Mouse (Mus musculus) midbrain, embryonic 11.5 days (tissue): ENCODE measurements around the gene Ppp1r2. TPM values are rescaled to one million over a fixed set of nuclear protein-coding genes. Genes with fewer than 3 reads are reported as not detected.
A peak's percentile ranks its signal among the peaks of the same experiment; 100 is the strongest.

Experiments
- ATAC-seq: fragments of 200-750 bp; cut with Nextera tagmentation; 2 replicates; pipeline ENCODE4 v1.8.0; 2017; ENCODE audit warnings: moderate TSS enrichment, moderate library complexity; ENCODE audit not compliant: low FRiP score
- DNase-seq: peaks from one replicate; pipeline ENCODE4 v3.0.0; 2015; ENCODE audit warnings: low spot score; ENCODE audit errors: missing footprints
- H3K27ac ChIP-seq: fragments of 300-500 bp; sonication (generic); 2 replicates; pipeline ENCODE4 v1.5.1; 2014; ENCODE audit warnings: low read depth, low read length
- H3K27me3 ChIP-seq: fragments of 300-500 bp; sonication (generic); 2 replicates; pipeline ENCODE4 v1.6.1; 2014; ENCODE audit warnings: mild to moderate bottlenecking, low read length, moderate library complexity, mixed read lengths; ENCODE audit not compliant: control insufficient read depth, insufficient read depth
- H3K36me3 ChIP-seq: fragments of 300-500 bp; sonication (generic); 2 replicates; pipeline ENCODE4 v1.6.1; 2014; ENCODE audit warnings: mild to moderate bottlenecking, low read length, moderate library complexity, mixed read lengths; ENCODE audit not compliant: control insufficient read depth, insufficient read depth
- H3K4me1 ChIP-seq: fragments of 300-500 bp; sonication (generic); 2 replicates; pipeline ENCODE4 v1.6.1; 2014; ENCODE audit warnings: low read length; ENCODE audit not compliant: control insufficient read depth, insufficient read depth
- H3K4me2 ChIP-seq: fragments of 300-500 bp; sonication (generic); 2 replicates; pipeline ENCODE4 v1.6.1; 2014; ENCODE audit warnings: mild to moderate bottlenecking, moderate library complexity
- H3K4me3 ChIP-seq: fragments of 300-500 bp; sonication (generic); 2 replicates; pipeline ENCODE4 v1.5.1; 2014; ENCODE audit warnings: low read depth, low read length
- H3K9ac ChIP-seq: fragments of 300-500 bp; sonication (generic); 2 replicates; pipeline ENCODE4 v1.6.1; 2014; ENCODE audit warnings: low read length
- H3K9me3 ChIP-seq: fragments of 300-500 bp; sonication (generic); 2 replicates; pipeline ENCODE4 v1.6.1; 2016; ENCODE audit warnings: low read length; ENCODE audit not compliant: control insufficient read depth
- WGBS: fragments of 180-500 bp; shearing (Covaris S2); extraction: QIAGEN DNeasy Blood & Tissue Kit; methylation state at CpG from one replicate; pipeline ENCODE4 v1.1.7; 2014; 5-methylcytosine and 5-hydroxymethylcytosine counted together
- polyA plus RNA-seq: library from polyadenylated mRNA; unstranded; fragments of >200 nt; fragmentation: Nextera tagmentation; extraction: Ambion mirVana; gene quantifications from 2 replicates; pipeline ENCODE4 v1.2.1, GENCODE M21; 2014

Ppp1r2 gene
- polyA plus RNA-seq, 1 experiment from 2014 or later, result 109 TPM

DNA sequence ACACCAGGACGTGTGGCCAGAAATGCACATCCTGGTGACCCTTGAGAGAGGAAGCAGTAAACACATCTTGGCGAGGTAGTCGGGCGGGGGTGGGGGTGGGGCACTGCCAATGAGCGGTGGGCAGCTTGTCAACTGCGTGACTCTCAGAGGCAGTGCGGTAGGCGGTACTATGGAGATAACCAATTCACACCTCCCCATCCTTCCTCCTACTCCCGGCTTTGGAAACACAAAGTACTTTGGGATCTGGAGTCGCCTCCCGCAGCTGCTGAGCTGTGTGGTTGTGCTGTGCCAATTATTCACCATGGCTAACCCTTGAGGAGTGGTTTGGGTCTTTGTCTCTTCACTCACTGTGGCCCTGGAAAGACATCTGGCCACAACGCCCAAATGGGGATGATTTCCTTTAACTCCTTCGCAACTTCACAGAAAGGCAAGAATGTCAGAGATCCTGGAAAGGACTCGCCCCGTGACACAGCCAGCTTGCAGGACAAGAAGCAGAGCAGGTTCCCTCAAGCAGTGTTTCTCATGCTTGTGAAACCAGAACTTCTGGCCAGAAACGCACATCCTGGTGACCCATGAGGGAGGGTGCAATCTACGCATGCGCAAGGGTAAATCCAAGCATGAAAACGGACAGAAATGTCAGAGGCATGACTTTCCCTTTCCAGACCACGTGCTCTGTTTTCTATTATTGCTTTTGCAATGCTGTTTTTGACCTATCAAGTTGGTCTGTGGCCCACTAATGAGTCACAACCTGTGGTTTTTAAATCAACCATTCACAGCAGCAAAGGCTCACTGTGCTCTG is 41.3 kb downstream of the Ppp1r2 start:
- Histone ChIP-seq H3K9ac (no peak overlapping the region), H3K4me2 (no peak overlapping the region), H3K9me3 (no peaks in the 10 kb centered on the region), H3K4me3 (no peak overlapping the region), H3K4me1 (no peaks in the 10 kb centered on the region; the same call in 1 of the 2 replicates), H3K36me3 (no peaks in the 10 kb centered on the region), H3K27ac (no peak overlapping the region), H3K27me3 (no peaks in the 10 kb centered on the region)
- DNase-seq, result peak; percentile 81
- 34% methylated on average over 20 of the region's 20 CpGs for WGBS
- ATAC-seq, result no peak

DNA sequence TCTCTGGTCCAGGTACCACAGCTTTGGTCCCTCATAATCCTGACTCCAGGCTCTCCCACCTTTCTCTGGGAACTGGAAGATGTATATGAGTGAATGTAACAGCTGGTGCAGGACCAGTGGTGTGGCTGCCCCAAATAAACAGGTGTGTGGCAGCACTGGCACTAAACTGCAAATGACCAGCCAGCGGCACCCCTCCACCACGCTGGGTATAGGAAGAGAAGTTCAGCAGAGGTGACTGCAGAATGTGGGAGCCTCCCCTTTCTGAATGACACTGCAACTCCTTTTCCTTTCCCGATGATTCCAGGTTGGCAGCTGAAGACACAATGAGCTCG is 41.9 kb downstream of the Ppp1r2 start:
- no peak for DNase-seq
- Histone ChIP-seq H3K27ac (no peak overlapping the region), H3K9me3 (no peaks in the 10 kb centered on the region), H3K4me3 (no peak overlapping the region), H3K4me2 (no peak overlapping the region), H3K4me1 (no peaks in the 10 kb centered on the region; the same call in 1 of the 2 replicates), H3K9ac (no peak overlapping the region), H3K27me3 (no peaks in the 10 kb centered on the region), H3K36me3 (no peaks in the 10 kb centered on the region)
- WGBS, result 59% methylated on average over 4 of the region's 4 CpGs
- no peak for ATAC-seq

DNA sequence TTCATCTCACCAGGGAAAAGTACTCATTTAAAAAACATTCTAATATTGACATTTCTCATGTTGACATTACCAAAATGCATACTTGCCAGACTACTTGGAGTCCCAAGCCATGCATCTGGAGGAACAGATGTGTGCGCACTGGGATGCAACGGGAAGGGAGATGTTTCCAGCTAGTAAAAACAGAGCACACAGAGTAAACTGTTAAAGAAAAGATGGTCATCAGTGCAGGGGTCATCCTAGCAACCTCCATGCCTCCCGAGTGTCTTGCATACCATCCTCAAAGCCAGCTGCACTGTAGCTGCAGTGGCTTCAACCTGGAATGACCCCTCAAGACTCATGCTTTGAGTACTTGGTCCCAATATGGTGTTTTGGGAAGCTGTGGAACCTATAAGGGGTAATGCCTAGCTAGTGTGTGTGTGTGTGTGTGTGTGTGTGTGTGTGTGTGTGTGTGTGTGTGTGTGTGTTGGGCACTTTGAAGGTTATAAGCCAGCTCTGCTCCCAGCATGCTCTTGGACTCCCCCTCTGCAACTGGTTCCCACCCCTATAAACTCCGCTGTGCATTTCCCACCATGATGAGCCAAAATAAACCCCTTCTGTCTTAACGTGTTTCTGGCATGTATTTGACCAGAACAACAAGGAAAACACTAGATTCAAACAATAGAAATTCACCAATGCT is 42.4 kb downstream of the Ppp1r2 start:
- Histone ChIP-seq H3K27me3 (no peaks in the 10 kb centered on the region), H3K9me3 (no peaks in the 10 kb centered on the region), H3K36me3 (no peaks in the 10 kb centered on the region), H3K4me2 (no peak overlapping the region), H3K27ac (no peak overlapping the region), H3K4me1 (no peaks in the 10 kb centered on the region; the same call in 1 of the 2 replicates), H3K9ac (no peak overlapping the region), H3K4me3 (no peak overlapping the region)
- 81% methylated on average over 5 of the region's 5 CpGs for WGBS
- DNase-seq, result peak; percentile 69
- no peak for ATAC-seq

DNA sequence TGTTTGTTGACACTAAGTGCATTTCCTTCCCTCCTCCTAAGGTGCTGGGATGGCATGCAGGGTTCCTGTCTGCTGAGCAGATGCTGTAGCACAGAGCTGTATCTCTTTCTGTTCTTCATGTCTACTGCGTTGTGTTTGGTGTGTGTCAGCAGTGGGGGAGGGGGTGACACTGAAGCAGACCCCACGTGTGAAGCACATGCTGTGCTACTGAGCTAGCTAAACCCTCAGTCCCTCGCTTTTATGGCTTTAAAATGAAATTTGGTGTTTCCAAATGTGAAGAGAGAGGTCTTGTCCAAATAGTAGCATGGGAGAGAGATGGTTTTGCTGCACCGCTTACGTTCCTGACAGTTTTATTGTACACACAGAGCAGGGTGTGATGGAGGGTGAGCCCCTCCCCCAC is 43.5 kb downstream of the Ppp1r2 start:
- H3K4me3 ChIP-seq, result no peak overlapping the region
- no peak overlapping the region for H3K9ac ChIP-seq
- no peak overlapping the region for H3K4me2 ChIP-seq
- DNase-seq (peak; percentile 57), ATAC-seq (no peak)
- no peaks in the 10 kb centered on the region for H3K9me3 ChIP-seq
- H3K27me3 ChIP-seq, result no peaks in the 10 kb centered on the region
- H3K27ac ChIP-seq, result no peak overlapping the region
- H3K36me3 ChIP-seq, result no peaks in the 10 kb centered on the region
- H3K4me1 ChIP-seq, result no peaks in the 10 kb centered on the region; the same call in 1 of the 2 replicates
- 79% methylated on average over 5 of the region's 5 CpGs for WGBS

DNA sequence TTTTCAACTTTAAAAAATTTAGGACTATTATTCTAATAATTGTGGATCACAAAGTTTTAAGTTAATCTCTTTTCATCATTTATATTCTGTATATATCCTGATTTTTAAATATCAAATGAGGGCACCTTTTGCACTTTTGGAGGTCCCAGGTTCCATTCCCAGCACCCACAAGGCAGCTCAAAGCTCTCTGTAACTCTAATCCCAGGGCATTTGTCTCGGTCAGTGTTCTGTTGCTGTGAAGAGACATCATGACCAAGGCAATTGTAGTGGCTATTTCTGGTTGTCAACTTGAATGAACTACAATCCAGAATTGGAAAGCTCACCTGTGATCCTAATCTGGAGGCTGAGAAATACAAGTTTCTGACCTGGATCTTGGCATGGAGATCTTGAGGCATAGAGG is 47.3 kb downstream of the Ppp1r2 start:
- H3K36me3 ChIP-seq, result no peaks in the 10 kb centered on the region
- 88% methylated on average over 1 of the region's 1 CpGs for WGBS
- no peaks in the 10 kb centered on the region for H3K4me1 ChIP-seq
- peak; percentile 59 for DNase-seq
- no peak overlapping the region for H3K4me2 ChIP-seq
- no peak overlapping the region for H3K27ac ChIP-seq
- no peak overlapping the region for H3K4me3 ChIP-seq
- H3K9me3 ChIP-seq, result no peaks in the 10 kb centered on the region
- H3K27me3 ChIP-seq, result no peaks in the 10 kb centered on the region
- ATAC-seq, result no peak
- H3K9ac ChIP-seq, result no peak overlapping the region

DNA sequence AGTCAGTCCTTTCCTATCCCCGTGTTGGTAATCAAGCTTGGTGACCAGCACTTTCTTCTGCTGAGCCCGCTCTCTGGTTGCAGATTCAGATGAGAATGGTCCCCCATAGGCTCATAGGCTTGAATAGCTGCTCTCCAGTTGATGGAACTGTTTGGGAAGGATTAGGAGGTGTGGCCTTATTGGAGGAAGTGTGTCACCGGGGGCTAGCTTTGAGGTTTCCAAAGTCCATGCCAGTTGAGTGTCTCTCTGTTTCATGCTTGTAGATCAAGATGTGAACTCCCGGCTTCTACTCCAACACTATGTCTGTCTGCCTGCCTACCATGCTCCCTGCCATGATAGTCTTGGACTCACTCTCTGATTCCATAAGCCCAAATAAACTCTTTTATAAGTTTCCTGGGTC is 59.8 kb downstream of the Ppp1r2 start:
- ATAC-seq, result no peak
- H3K9ac ChIP-seq, result no peak overlapping the region

DNA sequence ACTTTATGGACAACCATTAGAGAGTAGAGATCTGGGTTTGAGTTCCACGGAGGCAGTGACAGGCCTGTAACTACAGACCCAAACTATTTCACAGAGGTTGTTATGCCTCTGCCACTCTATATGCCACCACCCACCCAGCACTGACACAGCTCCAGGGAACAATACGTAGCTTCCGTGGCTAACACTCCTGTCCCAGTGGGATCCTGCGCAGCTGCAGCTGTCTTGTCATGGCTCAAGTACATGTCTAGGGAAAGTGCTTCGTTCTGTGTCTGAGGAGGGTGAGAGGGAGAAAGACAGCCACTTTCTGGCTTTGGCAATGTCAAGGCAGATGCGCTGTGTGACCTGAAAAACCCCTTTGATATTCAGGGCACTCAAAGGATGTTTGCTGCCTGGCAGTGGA is 61.6 kb downstream of the Ppp1r2 start:
- Histone ChIP-seq H3K27me3 (no peaks in the 10 kb centered on the region), H3K9me3 (no peaks in the 10 kb centered on the region), H3K9ac (no peak overlapping the region), H3K4me1 (no peaks in the 10 kb centered on the region), H3K4me2 (no peak overlapping the region), H3K27ac (no peak overlapping the region), H3K36me3 (no peaks in the 10 kb centered on the region), H3K4me3 (no peak overlapping the region)
- DNase-seq (no peak), ATAC-seq (no peak)
- 89% methylated on average over 6 of the region's 6 CpGs for WGBS

More for the DNA sequence above, 59.8 kb downstream of the Ppp1r2 start:
- Histone ChIP-seq H3K27ac (no peak overlapping the region), H3K36me3 (no peaks in the 10 kb centered on the region), H3K4me3 (no peak overlapping the region), H3K4me2 (no peak overlapping the region), H3K9me3 (no peaks in the 10 kb centered on the region), H3K27me3 (no peaks in the 10 kb centered on the region), H3K4me1 (no peaks in the 10 kb centered on the region)
- peak; percentile 53 for DNase-seq
- WGBS, result 92% methylated on average over 4 of the region's 4 CpGs

DNA sequence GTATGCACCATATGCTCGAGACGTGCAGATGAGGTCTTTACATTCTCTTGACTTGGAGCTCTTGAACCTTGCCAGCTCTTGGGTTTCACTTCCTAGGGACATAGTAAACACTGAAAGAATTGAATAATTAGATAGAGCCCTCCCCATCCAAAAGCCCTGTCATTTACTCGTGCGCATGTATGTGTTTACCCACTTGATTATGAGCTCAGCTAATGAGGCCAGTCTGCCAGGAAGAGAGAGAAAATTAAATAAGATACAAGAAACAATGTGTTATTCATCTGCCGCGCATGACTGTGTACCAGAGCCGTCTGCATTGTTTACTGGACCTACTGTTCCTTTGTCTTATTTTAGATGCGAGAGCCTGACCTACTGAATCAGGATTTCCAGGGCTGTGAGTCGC is 63.6 kb downstream of the Ppp1r2 start:
- no peak for ATAC-seq
- no peak overlapping the region for H3K4me2 ChIP-seq
- no peaks in the 10 kb centered on the region for H3K27me3 ChIP-seq
- no peaks in the 10 kb centered on the region for H3K4me1 ChIP-seq
- no peaks in the 10 kb centered on the region for H3K36me3 ChIP-seq
- H3K9ac ChIP-seq, result no peak overlapping the region
- DNase-seq, result no peak
- no peak overlapping the region for H3K27ac ChIP-seq
- H3K9me3 ChIP-seq, result no peaks in the 10 kb centered on the region
- 77% methylated on average over 9 of the region's 9 CpGs for WGBS
- H3K4me3 ChIP-seq, result no peak overlapping the region

DNA sequence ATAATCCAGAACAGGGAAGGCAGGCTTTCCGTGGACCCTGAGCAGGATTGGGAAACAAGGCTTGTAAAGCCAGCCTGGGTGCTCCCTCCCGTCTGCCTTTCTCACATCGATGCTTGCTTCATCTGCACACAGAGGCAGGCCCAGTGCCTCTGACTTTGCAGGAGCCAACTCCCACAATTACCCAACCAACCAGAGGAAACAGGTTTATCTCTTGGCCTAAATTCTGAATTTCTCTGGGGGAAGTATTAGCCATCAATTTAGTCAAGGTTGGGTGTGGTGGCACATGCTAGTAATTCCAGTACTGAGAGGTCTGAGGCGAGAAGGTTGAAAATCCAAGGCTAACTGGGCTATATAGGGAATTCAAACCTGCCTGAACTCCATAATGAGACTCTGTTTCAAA is 64.6 kb downstream of the Ppp1r2 start:
- H3K4me3 ChIP-seq, result no peak overlapping the region
- H3K27ac ChIP-seq, result no peak overlapping the region
- ATAC-seq (no peak), DNase-seq (no peak)
- H3K27me3 ChIP-seq, result no peaks in the 10 kb centered on the region
- H3K4me2 ChIP-seq, result no peak overlapping the region
- H3K9ac ChIP-seq, result no peak overlapping the region
- no peaks in the 10 kb centered on the region for H3K4me1 ChIP-seq
- H3K36me3 ChIP-seq, result no peaks in the 10 kb centered on the region
- WGBS, result 81% methylated on average over 4 of the region's 4 CpGs
- H3K9me3 ChIP-seq, result no peaks in the 10 kb centered on the region
